Mouse (Mus musculus) hindbrain, embryonic 12.5 days (tissue): Measurements from ENCODE around the gene Saa3. TPM values are rescaled to one million over a fixed set of nuclear protein-coding genes. Genes with fewer than 3 reads are reported as not detected.
"Not testable (repeated sequence)": the region's sequence is repeated elsewhere in the genome, so short reads cannot be mapped to it uniquely, and the experiment has no call there.

Experiments used
- ATAC-seq: fragments of 200-750 bp; cut with Nextera tagmentation; 2 replicates; pipeline ENCODE4 v1.8.0; 2017; ENCODE audit warnings: moderate TSS enrichment; ENCODE audit not compliant: low FRiP score
- H3K27ac ChIP-seq: fragments of 300-500 bp; sonication (generic); 2 replicates; pipeline ENCODE4 v1.5.1; 2016; ENCODE audit warnings: mild to moderate bottlenecking
- H3K27me3 ChIP-seq: fragments of 300-500 bp; sonication (generic); 2 replicates; pipeline ENCODE4 v1.6.1; 2016; ENCODE audit warnings: mild to moderate bottlenecking
- H3K36me3 ChIP-seq: fragments of 300-500 bp; sonication (generic); 2 replicates; pipeline ENCODE4 v1.6.1; 2016; ENCODE audit warnings: mild to moderate bottlenecking
- H3K4me1 ChIP-seq: fragments of 300-500 bp; sonication (generic); 2 replicates; pipeline ENCODE4 v1.6.1; 2016
- H3K4me2 ChIP-seq: fragments of 300-500 bp; sonication (generic); replicated peaks from 2 replicates; pipeline ENCODE4 v1.6.1; 2016; ENCODE audit warnings: mild to moderate bottlenecking
- H3K4me3 ChIP-seq: fragments of 300-500 bp; sonication (generic); 2 replicates; pipeline ENCODE4 v1.5.1; 2016; ENCODE audit warnings: mild to moderate bottlenecking
- H3K9ac ChIP-seq: fragments of 300-500 bp; sonication (generic); 2 replicates; pipeline ENCODE4 v1.6.1; 2016; ENCODE audit warnings: mild to moderate bottlenecking, moderate library complexity
- H3K9me3 ChIP-seq: fragments of 300-500 bp; sonication (generic); replicated peaks from 2 replicates; pipeline ENCODE4 v1.6.1; 2016; ENCODE audit warnings: mild to moderate bottlenecking
- WGBS: fragments of 180-500 bp; shearing (Covaris S2); methylation state at CpG from one replicate; pipeline ENCODE4 v1.1.7; 2016; 5-methylcytosine and 5-hydroxymethylcytosine counted together
- polyA plus RNA-seq: library from polyadenylated mRNA; unstranded; fragments of >200 nt; fragmentation: Nextera tagmentation; extraction: Ambion mirVana; gene quantifications from 2 replicates; pipeline ENCODE4 v1.2.1, GENCODE M21; 2016

Gene Saa3
- polyA plus RNA-seq, 1 experiment from 2014 or later = 0.09 TPM

DNA sequence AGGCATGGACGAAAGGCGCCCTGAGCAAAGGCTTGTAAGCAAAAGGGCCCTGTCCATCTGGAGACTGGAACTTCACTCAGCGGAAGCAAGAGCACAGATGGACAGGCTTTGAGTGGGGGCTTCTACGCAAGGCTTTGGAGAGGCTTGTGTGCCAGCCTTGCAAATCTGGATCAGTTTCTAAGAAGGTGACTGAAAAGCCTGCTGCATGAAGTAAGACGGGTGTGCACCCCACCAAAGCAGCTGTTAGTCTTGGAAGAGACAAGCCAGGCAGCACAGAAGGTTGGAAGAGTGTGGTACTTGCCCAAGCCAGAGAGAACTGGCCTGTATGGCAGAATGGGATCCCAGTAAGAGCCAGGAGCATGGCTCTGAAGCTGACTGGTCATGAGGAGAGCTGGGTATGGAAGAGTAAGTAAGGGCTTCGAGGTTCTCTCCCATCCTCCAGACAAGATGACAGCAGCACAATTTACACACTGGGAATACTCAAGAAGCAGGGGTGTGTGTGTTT is 14.9 kb downstream of the Saa3 start:
- Histone ChIP-seq H3K36me3 (peaks cover 96% of the 10 kb centered on the region), H3K27ac (no peak overlapping the region), H3K4me2 (no peak overlapping the region), H3K9ac (no peak overlapping the region), H3K9me3 (no peaks in the 10 kb centered on the region), H3K27me3 (no peaks in the 10 kb centered on the region), H3K4me3 (no peak overlapping the region), H3K4me1 (no peaks in the 10 kb centered on the region)
- 98% methylated on average over 6 of the region's 6 CpGs for WGBS
- ATAC-seq = no peak

DNA sequence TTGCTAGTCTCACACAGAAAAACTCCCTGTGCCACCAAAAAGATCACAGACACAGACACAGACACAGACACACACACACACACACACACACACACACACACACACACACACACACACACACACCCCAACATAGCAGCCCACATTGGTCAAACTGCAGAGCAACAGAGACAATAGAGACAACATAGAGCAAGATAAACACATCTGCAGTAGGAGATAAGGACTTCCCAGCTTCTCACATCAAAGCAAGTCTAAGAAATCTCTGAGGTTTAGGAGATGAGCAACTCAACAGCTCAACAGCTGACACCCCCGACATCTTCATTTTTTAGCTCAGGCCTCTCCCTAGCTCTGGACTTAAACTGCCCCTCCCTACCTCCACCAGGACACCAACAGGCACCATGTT is 18.7 kb downstream of the Saa3 start:
- 87% methylated on average over 1 of the region's 1 CpGs for WGBS
- H3K9me3 ChIP-seq = no peaks in the 10 kb centered on the region
- H3K9ac ChIP-seq = no peak overlapping the region
- no peaks in the 10 kb centered on the region for H3K4me1 ChIP-seq
- no peak overlapping the region for H3K27ac ChIP-seq
- H3K4me3 ChIP-seq = no peak overlapping the region
- ATAC-seq = no peak
- H3K27me3 ChIP-seq = no peaks in the 10 kb centered on the region
- no peak overlapping the region for H3K4me2 ChIP-seq
- H3K36me3 ChIP-seq = peaks cover 81% of the 10 kb centered on the region

DNA sequence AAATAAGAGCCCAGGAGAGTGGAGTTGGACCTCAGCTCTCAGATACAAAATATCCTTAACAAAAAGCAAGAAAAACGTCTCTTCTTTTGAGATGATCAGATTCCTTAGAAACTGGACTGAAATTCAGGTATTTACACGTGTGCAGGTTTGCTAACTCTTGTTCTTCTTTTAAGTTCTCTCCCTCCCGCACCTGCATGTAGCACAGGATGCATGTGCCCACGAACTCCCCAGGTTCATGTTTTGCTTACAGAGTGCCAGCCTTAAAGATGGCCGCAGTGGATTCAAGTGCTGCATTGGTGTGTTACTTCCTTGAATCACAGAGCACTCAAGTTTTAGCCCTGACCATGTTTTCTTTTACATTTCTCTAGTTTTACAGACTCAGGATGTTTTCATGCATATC is 28.7 kb downstream of the Saa3 start:
- Histone ChIP-seq H3K36me3 (peaks cover 37% of the 10 kb centered on the region), H3K4me2 (no peak overlapping the region), H3K9me3 (no peaks in the 10 kb centered on the region), H3K27ac (no peak overlapping the region), H3K27me3 (no peaks in the 10 kb centered on the region), H3K9ac (no peak overlapping the region), H3K4me3 (no peak overlapping the region), H3K4me1 (no peaks in the 10 kb centered on the region)
- no peak for ATAC-seq
- WGBS = 82% methylated on average over 5 of the region's 5 CpGs

DNA sequence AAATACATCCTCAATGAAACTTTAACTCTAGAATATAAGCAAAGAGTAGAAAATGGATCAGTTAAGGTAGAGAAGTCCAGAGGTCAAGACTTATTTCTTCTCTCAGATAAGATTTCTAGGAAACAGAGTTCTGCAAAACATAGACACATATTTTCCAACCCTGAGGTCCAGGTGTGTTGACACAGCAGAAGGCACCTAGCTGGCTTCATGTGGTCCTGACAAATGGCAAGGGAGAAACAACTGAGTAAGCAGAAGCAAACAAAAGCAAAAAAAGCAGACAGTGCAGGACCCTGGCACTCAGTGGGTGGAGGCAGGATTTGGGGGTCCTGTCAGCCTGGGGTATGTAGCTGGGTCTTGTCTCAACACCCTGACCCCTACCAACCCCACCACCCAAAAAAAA is 34.8 kb downstream of the Saa3 start:
- H3K36me3 ChIP-seq = no peaks in the 10 kb centered on the region
- no peaks in the 10 kb centered on the region for H3K27me3 ChIP-seq
- H3K27ac ChIP-seq = no peak overlapping the region
- no peak overlapping the region for H3K4me3 ChIP-seq
- H3K4me2 ChIP-seq = no peak overlapping the region
- no peak for ATAC-seq
- no peaks in the 10 kb centered on the region for H3K9me3 ChIP-seq
- no peaks in the 10 kb centered on the region for H3K4me1 ChIP-seq
- no peak overlapping the region for H3K9ac ChIP-seq

DNA sequence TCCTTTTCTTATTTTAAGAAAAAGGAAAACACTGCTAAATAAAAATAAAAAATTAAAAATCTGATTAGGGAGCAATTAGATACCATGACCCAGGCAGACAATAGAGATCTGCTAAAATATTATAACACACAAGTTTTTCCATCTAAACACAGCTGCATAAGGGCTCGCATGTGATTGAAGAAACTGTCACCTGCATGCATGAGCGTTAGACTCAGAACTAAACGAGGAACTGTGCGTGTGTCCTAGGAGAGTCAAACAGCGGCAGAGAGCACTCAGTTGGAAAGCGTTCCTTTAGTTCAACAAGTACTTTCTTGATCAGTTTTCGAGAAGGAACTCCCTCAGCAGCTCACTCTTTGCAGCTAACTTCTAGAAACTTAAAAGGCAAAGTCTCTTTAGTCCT is 36.5 kb downstream of the Saa3 start:
- not testable (repeated sequence) for H3K9ac ChIP-seq, H3K4me1 ChIP-seq, H3K4me2 ChIP-seq, H3K4me3 ChIP-seq, H3K27ac ChIP-seq, H3K9me3 ChIP-seq, ATAC-seq, H3K27me3 ChIP-seq, H3K36me3 ChIP-seq
- 85% methylated on average over 7 of the region's 7 CpGs for WGBS

DNA sequence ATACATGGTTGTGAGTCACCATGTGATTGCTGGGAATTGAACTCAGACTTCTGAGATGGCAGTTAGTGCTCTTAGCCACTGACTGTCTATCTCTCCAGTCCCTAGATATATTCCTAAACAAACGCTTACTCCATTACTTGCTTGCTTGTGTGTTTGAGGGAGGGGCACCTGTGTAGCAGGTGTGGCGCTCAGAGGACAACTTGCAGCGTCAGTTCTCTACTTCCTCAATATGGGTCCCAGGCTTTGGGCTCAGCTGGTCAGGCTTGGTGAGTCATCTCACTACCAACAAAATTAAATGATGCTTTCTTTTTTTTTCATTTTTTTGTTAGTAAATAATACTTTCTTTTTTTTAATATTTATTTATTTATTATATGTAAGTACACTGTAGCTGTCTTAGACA is 37.1 kb downstream of the Saa3 start:
- Histone ChIP-seq H3K27ac (no peak overlapping the region), H3K4me1 (no peaks in the 10 kb centered on the region), H3K4me3 (no peak overlapping the region), H3K36me3 (no peaks in the 10 kb centered on the region), H3K27me3 (no peaks in the 10 kb centered on the region), H3K9ac (no peak overlapping the region), H3K9me3 (no peaks in the 10 kb centered on the region), H3K4me2 (no peak overlapping the region)
- ATAC-seq = no peak
- 95% methylated on average over 3 of the region's 3 CpGs for WGBS

DNA sequence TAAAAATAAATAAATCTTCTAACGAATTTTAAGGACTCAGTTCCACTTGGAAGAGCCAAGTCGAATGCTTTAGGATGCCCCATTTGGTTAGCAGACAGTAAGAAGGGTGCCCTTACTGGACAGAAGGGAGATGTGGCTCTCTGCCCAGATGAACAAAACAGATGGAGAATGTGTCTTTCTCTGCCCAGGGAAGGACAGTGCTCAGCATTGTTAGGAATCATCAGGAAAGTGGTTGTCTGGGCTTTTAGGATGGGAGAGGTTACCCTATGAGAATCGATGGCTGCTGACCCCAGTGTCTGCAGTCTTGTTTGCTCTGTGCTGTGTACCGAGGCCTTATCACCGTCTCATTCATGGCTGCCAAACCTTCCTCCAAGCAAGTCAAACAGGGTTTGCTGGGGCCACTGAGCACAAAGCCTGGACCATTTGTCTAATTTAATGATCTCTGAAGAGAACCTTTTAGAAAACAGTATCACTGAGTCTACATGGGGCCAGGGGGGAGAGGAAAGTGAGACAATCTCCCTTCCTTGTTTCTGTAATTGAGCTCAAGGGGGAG is 38.6 kb downstream of the Saa3 start:
- 73% methylated on average over 5 of the region's 5 CpGs for WGBS
- no peaks in the 10 kb centered on the region for H3K4me1 ChIP-seq
- no peak for ATAC-seq
- H3K4me2 ChIP-seq = no peak overlapping the region
- H3K9me3 ChIP-seq = no peaks in the 10 kb centered on the region
- H3K9ac ChIP-seq = no peak overlapping the region
- no peak overlapping the region for H3K27ac ChIP-seq
- no peaks in the 10 kb centered on the region for H3K36me3 ChIP-seq
- H3K4me3 ChIP-seq = no peak overlapping the region
- H3K27me3 ChIP-seq = no peaks in the 10 kb centered on the region

DNA sequence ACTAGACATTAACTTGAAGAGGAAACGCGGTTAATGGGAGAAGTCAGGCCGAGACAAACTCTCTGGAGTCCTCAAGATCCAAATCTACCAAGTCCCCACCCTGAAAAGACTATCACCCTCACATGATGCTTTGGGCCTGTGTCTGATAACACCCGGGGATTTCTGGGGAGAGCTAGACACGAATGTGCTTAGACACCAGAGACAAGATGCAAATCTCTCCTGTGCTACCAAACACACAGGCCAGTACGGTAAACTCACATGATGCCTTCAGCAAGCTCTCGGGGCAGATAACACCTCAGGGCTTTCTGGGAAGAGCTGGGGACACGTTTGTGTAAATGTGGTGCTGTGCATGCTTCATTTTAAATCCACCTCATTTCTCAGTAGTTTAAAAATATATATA is 39.6 kb downstream of the Saa3 start:
- Histone ChIP-seq H3K9ac (no peak overlapping the region), H3K4me1 (no peaks in the 10 kb centered on the region), H3K27ac (no peak overlapping the region), H3K4me2 (no peak overlapping the region), H3K4me3 (no peak overlapping the region), H3K9me3 (no peaks in the 10 kb centered on the region), H3K36me3 (no peaks in the 10 kb centered on the region), H3K27me3 (no peaks in the 10 kb centered on the region)
- 86% methylated on average over 8 of the region's 8 CpGs for WGBS
- ATAC-seq = no peak

DNA sequence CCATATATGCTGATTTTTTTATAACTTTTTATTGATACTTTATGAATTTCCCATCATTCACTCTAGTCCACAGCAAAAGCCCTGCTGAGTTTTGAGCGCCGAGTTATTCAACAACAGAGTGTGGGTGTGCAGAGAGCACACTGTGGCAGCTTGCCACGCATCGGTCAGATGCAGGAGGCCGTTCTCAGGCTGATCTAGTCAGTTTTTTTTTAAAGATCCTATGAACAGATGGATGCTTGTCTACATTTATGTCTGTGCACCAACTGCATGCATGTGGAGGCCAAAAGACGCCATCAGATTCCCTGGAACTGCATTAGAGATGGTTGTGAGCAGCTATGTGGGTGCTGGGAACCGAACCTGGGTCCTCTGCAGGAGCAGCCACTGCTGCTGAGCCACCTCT is 40.4 kb downstream of the Saa3 start:
- no peak overlapping the region for H3K27ac ChIP-seq
- H3K27me3 ChIP-seq = no peaks in the 10 kb centered on the region
- no peaks in the 10 kb centered on the region for H3K4me1 ChIP-seq
- H3K9ac ChIP-seq = no peak overlapping the region
- H3K4me2 ChIP-seq = no peak overlapping the region
- H3K9me3 ChIP-seq = no peaks in the 10 kb centered on the region
- 89% methylated on average over 7 of the region's 7 CpGs for WGBS
- H3K36me3 ChIP-seq = no peaks in the 10 kb centered on the region
- H3K4me3 ChIP-seq = no peak overlapping the region
- ATAC-seq = no peak

DNA sequence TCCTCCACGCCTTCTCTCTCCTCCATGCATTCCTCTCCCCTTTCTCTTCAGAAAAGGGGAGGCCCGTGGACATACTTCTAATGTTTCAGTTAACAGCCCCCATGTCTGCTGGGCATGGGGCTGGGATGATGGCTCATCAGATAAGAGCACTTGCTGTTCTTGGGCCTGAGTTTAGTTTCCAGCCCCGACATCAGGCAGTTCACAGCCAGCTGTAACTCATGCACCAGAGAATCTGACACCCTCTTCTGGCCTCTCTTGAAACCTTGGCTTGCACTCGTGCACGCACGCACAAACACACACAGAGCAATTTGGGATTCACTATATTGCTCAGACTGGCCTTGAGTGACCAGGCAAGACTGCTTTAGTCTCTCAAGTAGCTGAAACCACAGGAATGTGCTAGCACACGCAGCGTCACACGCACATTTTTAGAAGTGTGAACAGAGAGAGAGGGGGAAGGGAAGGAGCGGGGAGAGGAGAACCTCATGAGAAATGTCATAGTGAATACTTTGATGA is 43.3 kb downstream of the Saa3 start, which contains the start of gene Tph1:
Gene Tph1, minus strand, starts transcription at position 378 of the 513 bp plus-strand sequence.
- Histone ChIP-seq H3K4me2 (no peak within 1 kb of the TSS), H3K9me3 (no peaks in the 10 kb centered on the region), H3K36me3 (no peaks in the 10 kb centered on the region), H3K4me3 (no peak within 1 kb of the TSS), H3K9ac (no peak within 1 kb of the TSS), H3K27me3 (peaks cover 1% of the 10 kb centered on the region), H3K27ac (no peak within 1 kb of the TSS), H3K4me1 (peaks cover 2% of the 10 kb centered on the region; the same call in 1 of the 2 replicates)
- 65% methylated on average over 10 of the region's 10 CpGs for WGBS
- ATAC-seq = no peak

DNA sequence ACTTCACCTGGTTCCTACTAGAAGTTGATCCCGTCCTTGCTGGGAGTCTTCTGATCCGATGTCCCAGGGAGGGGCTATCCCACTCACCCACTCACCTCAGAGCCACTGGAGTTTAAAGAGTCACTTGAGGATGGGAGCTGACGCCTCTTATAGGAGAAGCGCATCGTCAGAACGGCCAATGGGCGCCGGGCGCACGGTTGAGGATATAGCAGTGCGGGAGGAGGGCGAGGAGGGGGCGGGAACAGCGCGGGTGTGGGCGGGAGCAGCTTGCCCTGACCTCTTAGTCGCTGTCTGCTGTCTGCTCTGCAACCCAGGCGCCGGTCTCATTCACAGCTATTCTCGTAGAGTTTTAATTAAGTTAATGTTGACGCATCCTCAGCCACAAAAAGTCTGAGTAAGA is 48.2 kb downstream of the Saa3 start:
- no peak overlapping the region for H3K9ac ChIP-seq
- 0 out of 2 replicates have a peak overlapping the region, but pooled peaks have one; percentile 15 for H3K4me3 ChIP-seq
- under 1% methylated on average over 21 of the region's 21 CpGs for WGBS
- peaks cover 4% of the 10 kb centered on the region; the same call in 1 of the 2 replicates for H3K4me1 ChIP-seq
- H3K27me3 ChIP-seq = peaks cover 21% of the 10 kb centered on the region
- H3K9me3 ChIP-seq = no peaks in the 10 kb centered on the region
- ATAC-seq = no peak
- H3K36me3 ChIP-seq = no peaks in the 10 kb centered on the region
- no peak overlapping the region for H3K27ac ChIP-seq
- peak overlapping the region; percentile 45 for H3K4me2 ChIP-seq

DNA sequence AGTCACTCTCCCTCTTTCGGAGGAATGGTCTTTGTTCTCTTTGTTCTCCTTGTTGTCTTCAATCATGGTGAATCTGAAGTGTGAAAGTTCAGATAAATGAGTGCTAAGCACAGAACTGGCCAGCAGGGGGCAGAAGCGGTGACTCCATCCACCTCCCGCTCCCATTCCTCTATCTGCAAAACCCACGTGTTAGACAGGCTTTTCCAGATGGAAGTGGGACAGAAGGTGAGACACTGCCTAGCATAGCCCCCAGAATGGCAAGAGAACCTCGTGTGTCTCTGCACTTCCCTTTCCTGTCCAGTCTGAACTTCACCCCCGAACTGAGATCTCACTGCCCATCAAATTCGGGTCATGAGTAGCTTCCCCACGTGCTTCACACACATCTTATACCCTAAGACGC is 50.3 kb downstream of the Saa3 start:
- no peak overlapping the region for H3K27ac ChIP-seq
- peaks cover 8% of the 10 kb centered on the region; the same call in 1 of the 2 replicates for H3K4me1 ChIP-seq
- no peaks in the 10 kb centered on the region for H3K36me3 ChIP-seq
- peaks cover 26% of the 10 kb centered on the region for H3K27me3 ChIP-seq
- no peak overlapping the region for H3K9ac ChIP-seq
- no peak for ATAC-seq
- H3K4me3 ChIP-seq = no peak overlapping the region
- H3K4me2 ChIP-seq = no peak overlapping the region
- no peaks in the 10 kb centered on the region for H3K9me3 ChIP-seq
- WGBS = 43% methylated on average over 9 of the region's 9 CpGs
